Mouse (Mus musculus) lung, postnatal 10 days (tissue): ENCODE results near the gene St6galnac3.
A peak's percentile ranks its signal among the peaks of the same experiment; 100 is the strongest.

Experiments used
- DNase-seq: peaks from one replicate; pipeline ENCODE4 v3.0.0; 2021

The St6galnac3 gene

GRCm38 (mm10) chr3:153733364-153734159 lies 8.6 kb upstream of the St6galnac3 start:
- no peak for DNase-seq

GRCm38 (mm10) chr3:153732749-153733148 lies 7.8 kb upstream of the St6galnac3 start:
- no peak for DNase-seq

- peak; percentile 57 for DNase-seq
Measured at GRCm38 (mm10) chr3:153732035-153732434, 7.1 kb upstream of the St6galnac3 start.

GRCm38 (mm10) chr3:153728577-153728976 lies 3.6 kb upstream of the St6galnac3 start:
- no peak for DNase-seq

GRCm38 (mm10) chr3:153723467-153724079 lies 1.4 kb downstream of the St6galnac3 start:
- DNase-seq = peak; percentile 23

- peak; percentile 38 for DNase-seq
Measured at GRCm38 (mm10) chr3:153721525-153721924, 3.4 kb downstream of the St6galnac3 start.

- no peak for DNase-seq
Measured at GRCm38 (mm10) chr3:153720922-153721321, 4.1 kb downstream of the St6galnac3 start.

- DNase-seq = no peak
Measured at GRCm38 (mm10) chr3:153720296-153720695, 4.7 kb downstream of the St6galnac3 start.

- no peak for DNase-seq
Measured at GRCm38 (mm10) chr3:153719256-153719970, 5.6 kb downstream of the St6galnac3 start.

GRCm38 (mm10) chr3:153718724-153719123 lies 6.2 kb downstream of the St6galnac3 start:
- DNase-seq = no peak

- DNase-seq = no peak
Measured at GRCm38 (mm10) chr3:153717742-153718141, 7.2 kb downstream of the St6galnac3 start.

- DNase-seq = no peak
Measured at GRCm38 (mm10) chr3:153715646-153716045, 9.3 kb downstream of the St6galnac3 start.

- DNase-seq = no peak
Measured at GRCm38 (mm10) chr3:153710545-153710944, 14.4 kb downstream of the St6galnac3 start.

GRCm38 (mm10) chr3:153707687-153708086 lies 17.3 kb downstream of the St6galnac3 start:
- no peak for DNase-seq

GRCm38 (mm10) chr3:153706901-153707300 lies 18.1 kb downstream of the St6galnac3 start:
- no peak for DNase-seq

GRCm38 (mm10) chr3:153701752-153702740 lies 22.9 kb downstream of the St6galnac3 start:
- DNase-seq = no peak

- no peak for DNase-seq
Measured at GRCm38 (mm10) chr3:153701172-153701571, 23.8 kb downstream of the St6galnac3 start.

GRCm38 (mm10) chr3:153699086-153699485 lies 25.9 kb downstream of the St6galnac3 start:
- no peak for DNase-seq

GRCm38 (mm10) chr3:153692978-153693377 lies 32.0 kb downstream of the St6galnac3 start:
- no peak for DNase-seq

GRCm38 (mm10) chr3:153692206-153692813 lies 32.7 kb downstream of the St6galnac3 start:
- no peak for DNase-seq

GRCm38 (mm10) chr3:153691537-153691936 lies 33.4 kb downstream of the St6galnac3 start:
- no peak for DNase-seq

- no peak for DNase-seq
Measured at GRCm38 (mm10) chr3:153690553-153690952, 34.4 kb downstream of the St6galnac3 start.
